Comparison of ENCODE assay signal across 8 mouse cellular contexts in genomic region chr19:16131831-16132230, GRCm38 (mm10). TPM values are rescaled to one million over a fixed set of nuclear protein-coding genes. Genes with fewer than 3 reads are reported as not detected.
DNase-seq lines count a peak whose midpoint lies in the region; ATAC-seq and TF ChIP-seq lines count a peak whose summit lies in the region.

No protein-coding gene starts in this region.

- peaks cover 17% of the 10 kb centered on the region for H3K4me1 ChIP-seq in heart, embryonic 11.5 days (ENCODE audit: control insufficient read depth, insufficient read depth, low read length)
- peaks cover 2 to 6% of the 10 kb centered on the region in 2 experiments; a peak in 2 of 4 replicates for H3K4me1 ChIP-seq in ES-E14 (ENCODE audit: control insufficient read depth in 2 of 2, insufficient read depth in 2 of 2, low read length in 2 of 2, poor library complexity in 1 of 2)
- no peaks in the 10 kb centered on the region for H3K4me1 ChIP-seq in hindbrain, embryonic 11.5 days (replicated peaks; ENCODE audit: control insufficient read depth, insufficient read depth, low read length)
- peaks cover 4% of the 10 kb centered on the region for H3K4me1 ChIP-seq in liver, embryonic 16.5 days (ENCODE audit: control insufficient read depth, low read depth, low read length)

- H3K9me3 ChIP-seq in heart, embryonic 11.5 days (replicated peaks; ENCODE audit: control insufficient read depth, low read length): no peaks in the 10 kb centered on the region
- H3K9me3 ChIP-seq in ES-E14 (ENCODE audit: control insufficient read depth, insufficient read depth, low read depth, low read length): no peaks in the 10 kb centered on the region
- H3K9me3 ChIP-seq in hindbrain, embryonic 11.5 days (ENCODE audit: control insufficient read depth, low read length): no peaks in the 10 kb centered on the region
- H3K9me3 ChIP-seq in liver, embryonic 16.5 days (replicated peaks; ENCODE audit: control insufficient read depth, low read length): no peaks in the 10 kb centered on the region

- intact Hi-C loops in heart, postnatal 14 days (cut with DNase I): loop anchor here (2.0 to 5.0 kb wide), 4 partner anchors 65 to 195 kb away; no protein-coding TSS in a partner anchor
- intact Hi-C loops in gastrocnemius, postnatal 14 days (cut with DNase I; ENCODE audit: low total_unique reads): no loop called here

- no peak for ATAC-seq in heart, embryonic 11.5 days (replicated peaks; ENCODE audit: insufficient number of reproducible peaks, low FRiP score, low TSS enrichment)
- peak; percentile 4; the same call in 1 of the 2 replicates for ATAC-seq in hindbrain, embryonic 11.5 days (ENCODE audit: low FRiP score)
- ATAC-seq in liver, embryonic 16.5 days (ENCODE audit: low read depth): no peak

- peak overlapping the region; percentile 98 for H3K27ac ChIP-seq in heart, embryonic 11.5 days (ENCODE audit: low read depth, low read length)
- no peak overlapping the region for H3K27ac ChIP-seq in ES-E14 (ENCODE audit: insufficient read depth, low read depth, low read length, poor library complexity, severe bottlenecking)
- H3K27ac ChIP-seq in hindbrain, embryonic 11.5 days (ENCODE audit: low read depth, low read length): peak overlapping the region; percentile 99
- peak overlapping the region; percentile 4; the same call in 1 of the 2 replicates for H3K27ac ChIP-seq in liver, embryonic 16.5 days (ENCODE audit: low read length)

- no peaks in the 10 kb centered on the region for H3K36me3 ChIP-seq in heart, embryonic 11.5 days (ENCODE audit: control insufficient read depth, insufficient read depth, low read length)
- no peaks in the 10 kb centered on the region for H3K36me3 ChIP-seq in ES-E14 (ENCODE audit: control insufficient read depth, insufficient read depth, low read length, poor library complexity, severe bottlenecking)
- no peaks in the 10 kb centered on the region for H3K36me3 ChIP-seq in hindbrain, embryonic 11.5 days (ENCODE audit: control insufficient read depth, insufficient read depth, low read length)
- no peaks in the 10 kb centered on the region for H3K36me3 ChIP-seq in liver, embryonic 16.5 days (ENCODE audit: control insufficient read depth, insufficient read depth)

- H3K9ac ChIP-seq in heart, embryonic 11.5 days (ENCODE audit: low read depth, low read length): peak overlapping the region; percentile 99
- H3K9ac ChIP-seq in ES-E14 (ENCODE audit: insufficient read depth, low read depth, low read length, poor library complexity, severe bottlenecking): peak overlapping the region; percentile 87; the same call in 1 of the 2 replicates
- peak overlapping the region; percentile 99 for H3K9ac ChIP-seq in hindbrain, embryonic 11.5 days (ENCODE audit: low read depth, low read length)
- peak overlapping the region; percentile 46 for H3K9ac ChIP-seq in liver, embryonic 16.5 days (ENCODE audit: low read depth, low read length)

- H3K4me3 ChIP-seq in heart, embryonic 11.5 days (ENCODE audit: low read depth, low read length): peak overlapping the region; percentile 86
- peak overlapping the region; percentile 94 to 96 for H3K4me3 ChIP-seq in ES-E14 (ENCODE audit: insufficient read depth in 1 of 2, low read depth in 1 of 2, low read length in 2 of 2, poor library complexity in 1 of 2, severe bottlenecking in 1 of 2)
- peak overlapping the region; percentile 89 for H3K4me3 ChIP-seq in hindbrain, embryonic 11.5 days (ENCODE audit: low read depth, low read length)
- peak overlapping the region; percentile 69 for H3K4me3 ChIP-seq in liver, embryonic 16.5 days (ENCODE audit: low read depth, low read length)

- peak overlapping the region; percentile 78 for H3K4me2 ChIP-seq in heart, embryonic 11.5 days
- H3K4me2 ChIP-seq in hindbrain, embryonic 11.5 days (replicated peaks; ENCODE audit: low read depth, low read length): peak overlapping the region; percentile 35
- H3K4me2 ChIP-seq in liver, embryonic 16.5 days (ENCODE audit: low read depth, low read length): peak overlapping the region; percentile 57

- WGBS in heart, embryonic 11.5 days (ENCODE audit: insufficient replicate concordance): 8% methylated on average over 6 of the region's 6 CpGs
- WGBS in hindbrain, embryonic 11.5 days: 11% methylated on average over 6 of the region's 6 CpGs
- WGBS in liver, embryonic 16.5 days (ENCODE audit: insufficient replicate concordance): 4% methylated on average over 6 of the region's 6 CpGs

- in situ Hi-C loops in ES-E14 (cut with MboI; ENCODE audit: low sequenced_read_pairs in 2 of 2, unreplicated experiment in 2 of 2): no loop called here

- no peak for DNase-seq in heart, postnatal 14 days
- DNase-seq in ES-E14 (ENCODE audit: low read depth, low spot score): no peak
- DNase-seq in hindbrain, embryonic 11.5 days (ENCODE audit: low spot score): no peak
- DNase-seq in retina, postnatal 1 day: no peak
- DNase-seq in gastrocnemius, postnatal 14 days: no peak
- DNase-seq in urinary bladder, postnatal 4 days (ENCODE audit: low spot score in 2 of 2): no peak

- no peaks in the 10 kb centered on the region for H3K27me3 ChIP-seq in heart, embryonic 11.5 days (ENCODE audit: control insufficient read depth, insufficient read depth, low read length)
- H3K27me3 ChIP-seq in hindbrain, embryonic 11.5 days (ENCODE audit: control insufficient read depth, insufficient read depth, low read length): no peaks in the 10 kb centered on the region
- H3K27me3 ChIP-seq in liver, embryonic 16.5 days (ENCODE audit: control insufficient read depth, insufficient read depth, low read depth, low read length): peaks cover 26% of the 10 kb centered on the region

TF ChIP-seq in ES-E14, 5 proteins besides CTCF, POLR2A, EP300 and RAD21:
- no peak for TF ChIP-seq MAFK (IDR thresholded peaks at IDR 0.05; ENCODE audit: insufficient read depth, low read depth, low read length)
- no peak for TF ChIP-seq HCFC1 (IDR thresholded peaks at IDR 0.05; ENCODE audit: borderline replicate concordance, insufficient read depth, low read length)
- TF ChIP-seq ZC3H11A (IDR thresholded peaks at IDR 0.05; ENCODE audit: borderline replicate concordance, low read depth, low read length): no peak
- no peak for TF ChIP-seq ZNF384 (IDR thresholded peaks at IDR 0.05; ENCODE audit: low read depth, low read length)
- TF ChIP-seq CHD2 (IDR thresholded peaks at IDR 0.05; ENCODE audit: low read depth, low read length): no peak

RNA-seq across cellular contexts. Expression of gene Gnaq, which starts 0.8 kb away (rescaled TPM):
- polyA plus RNA-seq in heart, embryonic 11.5 days (2014; fragmentation: Nextera tagmentation; extraction: Ambion mirVana): 9.2 and 13.1 TPM in 2 replicates
- 10 to 100 TPM; 29.7 to 34.2 TPM for total RNA-seq in heart, postnatal 14 days (2021)
- 17.8 and 18.1 TPM in 2 replicates for total RNA-seq in ES-E14 (2012; rRNA removed)
- polyA plus RNA-seq in hindbrain, embryonic 11.5 days (2014; fragmentation: Nextera tagmentation; extraction: Ambion mirVana): 23.2 and 25.4 TPM in 2 replicates
- polyA plus RNA-seq in liver, embryonic 16.5 days (2015; fragmentation: Nextera tagmentation; extraction: Ambion mirVana): 4.4 and 4.6 TPM in 2 replicates
- 10 to 100 TPM; 15.8 to 20.3 TPM for total RNA-seq in gastrocnemius, postnatal 14 days (2021)

Comparison
In these comparisons a context has a peak if more than half of its experiments do, and no peak if none do; other contexts are left out.
1. H3K9ac ChIP-seq: peak in every context shown above with its lines; median percentile 99 in heart, embryonic 11.5 days; 99 in hindbrain, embryonic 11.5 days; 87 in ES-E14; 46 in liver, embryonic 16.5 days.